Mouse (Mus musculus) testis, adult 2 months (tissue): Measurements from ENCODE around the gene Il12rb2. TPM values are rescaled to one million over a fixed set of nuclear protein-coding genes. Genes with fewer than 3 reads are reported as not detected.
A peak's percentile ranks its signal among the peaks of the same experiment; 100 is the strongest.

Source experiments
- H3K27ac ChIP-seq: fragments of 200-500 bp; 2 replicates; pipeline ENCODE4 v1.5.1; 2012; ENCODE audit warnings: low read depth, low read length; ENCODE audit not compliant: control insufficient read depth, insufficient read depth
- H3K27me3 ChIP-seq: fragments of 200-500 bp; 2 replicates; pipeline ENCODE4 v1.6.1; 2012; ENCODE audit warnings: mild to moderate bottlenecking, low read length, moderate library complexity; ENCODE audit not compliant: control insufficient read depth, insufficient read depth
- H3K36me3 ChIP-seq: fragments of 200-500 bp; 2 replicates; pipeline ENCODE4 v1.6.1; 2012; ENCODE audit warnings: mild to moderate bottlenecking, low read length; ENCODE audit not compliant: control insufficient read depth, insufficient read depth
- H3K4me1 ChIP-seq: fragments of 200-500 bp; 2 replicates; pipeline ENCODE4 v1.6.1; 2012; ENCODE audit warnings: low read length; ENCODE audit not compliant: control insufficient read depth, insufficient read depth
- H3K4me3 ChIP-seq: fragments of 200-500 bp; 2 replicates; pipeline ENCODE4 v1.5.1; 2012; ENCODE audit warnings: low read depth, mild to moderate bottlenecking, low read length, moderate library complexity, mixed read lengths; ENCODE audit not compliant: control insufficient read depth
- CTCF ChIP-seq: fragments of 200-500 bp; IDR thresholded peaks from 2 replicates; pipeline ENCODE4 v1.5.1; 2012; ENCODE audit warnings: low read depth, mild to moderate bottlenecking, inconsistent platforms, low read length, moderate library complexity; ENCODE audit not compliant: control insufficient read depth, insufficient read depth, insufficient replicate concordance
- POLR2A ChIP-seq: fragments of 200-500 bp; IDR thresholded peaks from 2 replicates; pipeline ENCODE4 v1.6.1; 2012; ENCODE audit warnings: low read depth, mild to moderate bottlenecking, inconsistent platforms, low read length, moderate library complexity; ENCODE audit not compliant: control insufficient read depth
- polyA plus RNA-seq: library from polyadenylated mRNA; depleted of rRNA; stranded (reverse); fragments of >200 nt; gene quantifications from 2 replicates; pipeline ENCODE4 v1.2.3, GENCODE M21; 2012; rRNA removed

Gene Il12rb2
- polyA plus RNA-seq = 0.05 TPM in 1 of 2 replicates, not detected in the other

DNA sequence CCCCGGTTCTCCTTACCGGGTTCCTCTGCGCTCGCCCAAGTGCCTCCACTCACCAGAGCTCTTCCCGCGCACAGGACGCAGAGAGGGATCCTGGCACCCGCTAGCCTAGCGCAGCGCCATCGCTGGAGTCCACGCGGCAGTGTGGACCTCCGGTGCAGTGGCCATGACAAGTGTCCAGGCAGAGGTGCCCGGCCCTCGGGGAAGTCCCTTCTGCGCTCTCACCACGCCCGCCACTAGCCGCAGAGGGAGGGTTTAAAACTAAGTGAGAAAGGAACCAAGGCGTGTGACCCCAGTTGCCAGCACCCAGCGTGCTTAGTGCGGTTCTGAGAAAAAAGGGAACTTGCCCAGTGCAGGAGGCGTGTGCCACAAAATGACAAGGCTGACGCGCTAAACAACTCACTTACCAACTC, at the start of gene Il12rb2:
Gene Il12rb2, minus strand, starts transcription at position 207 of the 410 bp plus-strand sequence.
- Histone ChIP-seq H3K4me3 (peak within 1 kb of the TSS; percentile 7), H3K27ac (no peak within 1 kb of the TSS), H3K36me3 (no peaks in the 10 kb centered on the region), H3K4me1 (no peaks in the 10 kb centered on the region; the same call in 1 of the 2 replicates), H3K27me3 (no peaks in the 10 kb centered on the region)
- no peak for TF ChIP-seq CTCF
- TF ChIP-seq POLR2A = no peak

DNA sequence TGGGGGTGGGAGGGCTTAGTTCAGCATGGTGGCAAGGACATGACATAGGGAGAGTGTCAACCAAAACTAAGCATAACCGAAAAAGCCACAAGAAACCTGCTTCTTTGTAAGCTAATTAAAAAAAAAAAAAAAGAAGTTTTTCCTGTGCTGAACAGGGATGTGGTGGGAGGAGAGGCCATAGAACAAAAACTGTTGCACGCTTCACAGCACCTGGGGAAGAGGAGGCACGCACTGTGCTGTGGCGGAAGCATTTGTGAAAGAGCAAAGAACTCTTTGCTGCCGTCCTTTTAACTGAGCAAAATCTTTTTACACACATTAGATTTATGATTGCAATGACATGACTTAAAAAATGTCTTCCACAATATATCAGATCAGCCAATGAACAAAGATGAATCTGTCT, 45.8 kb upstream of the Il12rb2 start:
- no peak overlapping the region for H3K27ac ChIP-seq
- TF ChIP-seq POLR2A (no peak), CTCF (no peak)

DNA sequence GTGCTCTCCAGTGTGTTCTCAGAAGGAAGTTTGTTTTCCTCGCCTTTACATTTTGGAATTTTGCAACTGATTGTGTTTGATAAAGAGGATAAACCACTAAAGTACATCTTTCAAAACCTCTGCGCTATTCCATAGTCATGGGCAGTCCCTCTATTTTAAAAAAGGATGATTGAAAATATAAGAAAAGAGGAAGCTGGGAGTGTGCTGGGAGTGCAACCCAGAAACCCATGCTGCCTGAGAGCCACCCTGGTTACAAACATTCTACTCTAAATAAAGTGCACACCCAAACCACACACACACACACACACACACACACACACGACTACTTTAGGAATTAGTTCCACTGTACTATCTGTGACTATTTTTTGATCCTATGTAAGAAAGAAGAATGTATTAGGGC, 40.6 kb upstream of the Il12rb2 start:
- no peaks in the 10 kb centered on the region for H3K4me1 ChIP-seq
- H3K36me3 ChIP-seq = no peaks in the 10 kb centered on the region
- TF ChIP-seq POLR2A (no peak), CTCF (no peak)
- no peak overlapping the region for H3K27ac ChIP-seq
- no peaks in the 10 kb centered on the region for H3K27me3 ChIP-seq
- H3K4me3 ChIP-seq = no peak overlapping the region

More for the DNA sequence above, 45.8 kb upstream of the Il12rb2 start:
- no peak overlapping the region for H3K4me3 ChIP-seq
- no peaks in the 10 kb centered on the region for H3K27me3 ChIP-seq
- H3K4me1 ChIP-seq = no peaks in the 10 kb centered on the region
- H3K36me3 ChIP-seq = no peaks in the 10 kb centered on the region

DNA sequence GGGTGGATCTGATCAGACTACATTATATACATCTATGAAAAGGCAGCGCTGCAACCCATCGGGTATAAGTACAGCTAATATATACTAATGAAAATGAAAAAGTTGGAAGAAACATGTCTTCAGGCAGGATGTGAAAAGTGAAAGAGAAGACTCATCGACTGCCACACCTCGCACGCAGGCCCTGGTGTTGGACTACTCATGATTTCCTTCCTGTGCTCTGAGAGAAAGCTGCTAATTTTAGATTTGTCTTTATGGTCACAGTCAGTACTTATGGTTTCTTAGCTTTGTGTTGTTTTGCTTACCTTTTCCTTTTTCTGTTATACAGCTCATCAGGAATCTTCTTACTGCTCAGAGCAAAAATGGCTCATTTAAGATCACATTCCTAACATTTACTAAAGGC, 39.3 kb upstream of the Il12rb2 start:
- no peaks in the 10 kb centered on the region for H3K27me3 ChIP-seq
- H3K36me3 ChIP-seq = no peaks in the 10 kb centered on the region
- H3K27ac ChIP-seq = no peak overlapping the region
- H3K4me3 ChIP-seq = no peak overlapping the region
- no peaks in the 10 kb centered on the region for H3K4me1 ChIP-seq
- TF ChIP-seq CTCF (no peak), POLR2A (no peak)

DNA sequence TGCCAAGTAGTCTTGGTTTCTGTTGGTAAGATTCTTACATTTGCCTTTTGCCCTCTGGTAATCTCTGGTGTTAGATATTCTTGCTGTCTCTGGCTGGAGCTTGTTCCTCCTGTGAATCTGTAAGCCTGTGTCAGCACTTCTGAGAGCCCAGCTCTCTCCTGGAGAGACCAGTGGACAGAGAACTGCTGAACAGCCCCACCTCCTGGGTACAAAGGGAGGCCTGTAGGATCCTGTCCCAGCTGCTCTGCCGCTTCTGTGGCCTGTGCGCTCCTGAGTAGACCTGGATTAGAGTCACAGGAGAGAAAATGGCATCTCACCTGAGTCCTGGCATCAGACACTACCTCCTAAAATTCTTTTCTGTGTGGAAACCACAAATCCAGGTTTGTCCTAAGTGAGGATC, 37.4 kb upstream of the Il12rb2 start:
- Histone ChIP-seq H3K27ac (no peak overlapping the region), H3K36me3 (no peaks in the 10 kb centered on the region), H3K27me3 (no peaks in the 10 kb centered on the region), H3K4me3 (no peak overlapping the region), H3K4me1 (no peaks in the 10 kb centered on the region)
- no peak for TF ChIP-seq POLR2A
- TF ChIP-seq CTCF = no peak

DNA sequence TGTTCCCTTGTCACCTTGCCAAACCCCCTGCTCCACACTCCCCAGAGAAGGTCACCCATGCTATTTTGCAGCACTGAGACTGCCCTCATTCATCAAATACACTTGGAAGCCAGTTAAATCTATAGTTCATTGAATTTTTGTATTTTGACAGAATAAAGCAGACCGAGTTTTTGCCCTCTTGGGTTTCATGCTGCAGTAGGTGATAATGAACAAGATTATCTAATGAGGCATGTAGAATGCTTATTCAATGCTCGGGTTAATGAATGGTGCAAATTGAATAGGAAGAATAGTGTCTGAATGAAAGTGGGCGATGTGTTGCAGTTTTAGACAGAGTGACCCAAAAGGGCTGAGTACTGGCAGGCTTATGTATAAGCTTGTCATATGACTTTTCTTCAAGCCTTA, 29.3 kb upstream of the Il12rb2 start:
- Histone ChIP-seq H3K4me3 (no peak overlapping the region), H3K36me3 (no peaks in the 10 kb centered on the region), H3K4me1 (no peaks in the 10 kb centered on the region), H3K27me3 (no peaks in the 10 kb centered on the region), H3K27ac (no peak overlapping the region)
- TF ChIP-seq POLR2A = no peak
- no peak for TF ChIP-seq CTCF

DNA sequence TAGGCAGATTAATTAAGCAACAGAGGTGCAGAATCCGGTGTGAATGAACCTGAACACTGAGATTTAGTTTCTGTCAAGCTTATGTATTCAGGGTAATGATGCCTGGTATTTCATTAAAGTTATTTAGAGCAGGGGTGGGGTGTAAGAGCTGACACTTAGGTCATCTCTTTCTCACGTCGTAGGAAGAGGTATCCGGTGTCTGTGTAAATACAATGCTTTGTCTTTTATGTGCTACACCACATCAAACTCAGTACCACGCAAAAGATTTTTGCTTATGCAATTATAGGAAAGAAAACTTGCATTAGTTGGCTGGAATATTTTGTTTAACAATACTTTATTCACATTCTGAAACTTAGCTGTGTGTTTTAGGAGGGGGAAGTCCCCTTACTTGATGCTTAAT, 23.6 kb upstream of the Il12rb2 start:
- Histone ChIP-seq H3K27ac (no peak overlapping the region), H3K4me3 (no peak overlapping the region), H3K36me3 (no peaks in the 10 kb centered on the region), H3K27me3 (no peaks in the 10 kb centered on the region), H3K4me1 (no peaks in the 10 kb centered on the region)
- TF ChIP-seq POLR2A (no peak), CTCF (no peak)

DNA sequence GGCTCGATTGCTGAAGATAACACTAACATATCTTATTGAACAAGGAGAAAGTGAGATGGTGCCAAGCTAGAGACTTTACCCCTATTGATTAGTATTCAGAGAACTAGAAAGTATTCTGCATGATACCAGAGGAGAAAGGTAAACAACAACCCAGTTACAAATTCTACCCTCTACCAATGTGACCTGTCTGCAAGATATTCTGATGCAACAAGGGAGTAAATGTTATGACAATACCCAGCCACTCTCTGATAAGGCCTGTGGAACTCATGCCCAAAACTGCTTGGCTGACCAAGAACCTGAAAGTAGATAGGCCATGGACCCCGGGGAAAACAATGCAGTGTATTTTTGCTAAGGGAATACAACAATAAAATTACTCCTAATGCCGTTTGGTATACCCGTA, 10.2 kb downstream of the Il12rb2 start:
- Histone ChIP-seq H3K4me1 (no peaks in the 10 kb centered on the region), H3K36me3 (no peaks in the 10 kb centered on the region), H3K27me3 (no peaks in the 10 kb centered on the region), H3K4me3 (no peak overlapping the region), H3K27ac (no peak overlapping the region)
- no peak for TF ChIP-seq POLR2A
- TF ChIP-seq CTCF = no peak
